Mouse (Mus musculus) forebrain, postnatal 0 days (tissue): ENCODE results near the gene Ccdc28a. TPM values are rescaled to one million over a fixed set of nuclear protein-coding genes. Genes with fewer than 3 reads are reported as not detected.
A peak's percentile ranks its signal among the peaks of the same experiment; 100 is the strongest.

Experiments used
- ATAC-seq: fragments of 200-750 bp; cut with Nextera tagmentation; 2 replicates; pipeline ENCODE4 v1.8.0; 2017; ENCODE audit warnings: mild to moderate bottlenecking, moderate library complexity
- DNase-seq: peaks from one replicate; pipeline ENCODE4 v3.0.0-alpha.2; 2015
- H3K27ac ChIP-seq: fragments of 300-500 bp; sonication (generic); 2 replicates; pipeline ENCODE4 v1.5.1; 2014; ENCODE audit warnings: low read depth, mild to moderate bottlenecking, antibody characterized with exemption, low read length, moderate library complexity, mixed read lengths
- H3K27me3 ChIP-seq: fragments of 300-500 bp; sonication (generic); 2 replicates; pipeline ENCODE4 v1.6.1; 2014; ENCODE audit warnings: mild to moderate bottlenecking, low read length, mixed read lengths; ENCODE audit not compliant: insufficient read depth
- H3K36me3 ChIP-seq: fragments of 300-500 bp; sonication (generic); 2 replicates; pipeline ENCODE4 v1.6.1; 2014; ENCODE audit warnings: mild to moderate bottlenecking, moderate library complexity; ENCODE audit not compliant: insufficient read depth
- H3K4me1 ChIP-seq: fragments of 300-500 bp; sonication (generic); 2 replicates; pipeline ENCODE4 v1.6.1; 2014; ENCODE audit warnings: antibody characterized with exemption; ENCODE audit not compliant: insufficient read depth
- H3K4me2 ChIP-seq: fragments of 300-500 bp; sonication (generic); 2 replicates; pipeline ENCODE4 v1.6.1; 2014; ENCODE audit warnings: low read depth, mild to moderate bottlenecking, moderate library complexity
- H3K4me3 ChIP-seq: fragments of 300-500 bp; sonication (generic); 2 replicates; pipeline ENCODE4 v1.5.1; 2014; ENCODE audit warnings: low read depth, low read length, mixed read lengths
- H3K9ac ChIP-seq: fragments of 300-500 bp; sonication (generic); 2 replicates; pipeline ENCODE4 v1.6.1; 2014; ENCODE audit warnings: mild to moderate bottlenecking
- H3K9me3 ChIP-seq: fragments of 300-500 bp; sonication (generic); 2 replicates; pipeline ENCODE4 v1.6.1; 2016; ENCODE audit warnings: low read length
- CTCF ChIP-seq: sonication (generic); IDR thresholded peaks from 2 replicates; pipeline ENCODE4 v1.5.1; 2016; ENCODE audit warnings: antibody characterized with exemption, control low read depth, low read depth
- WGBS: fragments of 180-500 bp; shearing (Covaris S2); extraction: QIAGEN DNeasy Blood & Tissue Kit; methylation state at CpG from one replicate; pipeline ENCODE4 v1.1.7; 2014; 5-methylcytosine and 5-hydroxymethylcytosine counted together
- polyA plus RNA-seq: library from polyadenylated mRNA; unstranded; fragments of >200 nt; fragmentation: Nextera tagmentation; extraction: Ambion mirVana; gene quantifications from 2 replicates; pipeline ENCODE4 v1.2.1, GENCODE M21; 2015
- total RNA-seq: library from RNA; depleted of rRNA; stranded (reverse); fragments of >200 nt; gene quantifications from 2 replicates; pipeline ENCODE4 v1.2.3, GENCODE M21; 2014

Gene Ccdc28a
- total and polyA plus RNA-seq, 2 experiments from 2014 or later, result 5.1 to 7.0 TPM

- H3K4me1 ChIP-seq, result peaks cover 3% of the 10 kb centered on the region
- H3K27me3 ChIP-seq, result no peaks in the 10 kb centered on the region
- DNase-seq (no peak), ATAC-seq (no peak)
- H3K9ac ChIP-seq, result no peak overlapping the region
- 77% methylated on average over 5 of the region's 5 CpGs for WGBS
- no peaks in the 10 kb centered on the region for H3K36me3 ChIP-seq
- no peak overlapping the region for H3K4me2 ChIP-seq
- no peaks in the 10 kb centered on the region for H3K9me3 ChIP-seq
- no peak overlapping the region for H3K27ac ChIP-seq
- H3K4me3 ChIP-seq, result no peak overlapping the region
- TF ChIP-seq CTCF, result peak; percentile 50
Measured at GRCm38 (mm10) chr10:18236328-18236927, 1.6 kb upstream of the Ccdc28a start.

DNA sequence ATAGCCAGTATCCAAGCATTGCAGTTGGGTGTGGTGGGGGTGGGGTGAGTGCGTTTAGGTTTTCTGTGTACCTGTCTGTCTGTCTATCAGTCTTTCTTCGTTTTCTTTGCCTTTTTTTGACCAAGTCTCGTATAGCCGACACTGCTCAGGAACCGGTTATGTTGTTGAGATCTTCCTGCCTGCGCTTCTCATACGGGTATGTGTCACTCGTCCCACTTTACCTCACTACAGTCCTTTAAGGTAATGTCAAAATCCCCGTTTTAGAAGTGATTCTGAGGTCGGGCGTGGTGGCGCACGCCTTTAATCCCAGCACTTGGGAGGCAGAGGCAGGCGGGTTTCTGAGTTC lies 577 bp upstream of the Ccdc28a start:
- peak overlapping the region; percentile 87; the same call in 1 of the 2 replicates for H3K27ac ChIP-seq
- H3K9me3 ChIP-seq, result no peaks in the 10 kb centered on the region
- peak overlapping the region; percentile 65 for H3K4me2 ChIP-seq
- ATAC-seq (peak; percentile 45), DNase-seq (no peak)
- WGBS, result 10% methylated on average over 14 of the region's 14 CpGs
- peaks cover 3% of the 10 kb centered on the region for H3K4me1 ChIP-seq
- no peak for TF ChIP-seq CTCF
- no peaks in the 10 kb centered on the region for H3K27me3 ChIP-seq
- H3K36me3 ChIP-seq, result no peaks in the 10 kb centered on the region
- H3K9ac ChIP-seq, result peak overlapping the region; percentile 71
- peak overlapping the region; percentile 91 for H3K4me3 ChIP-seq

DNA sequence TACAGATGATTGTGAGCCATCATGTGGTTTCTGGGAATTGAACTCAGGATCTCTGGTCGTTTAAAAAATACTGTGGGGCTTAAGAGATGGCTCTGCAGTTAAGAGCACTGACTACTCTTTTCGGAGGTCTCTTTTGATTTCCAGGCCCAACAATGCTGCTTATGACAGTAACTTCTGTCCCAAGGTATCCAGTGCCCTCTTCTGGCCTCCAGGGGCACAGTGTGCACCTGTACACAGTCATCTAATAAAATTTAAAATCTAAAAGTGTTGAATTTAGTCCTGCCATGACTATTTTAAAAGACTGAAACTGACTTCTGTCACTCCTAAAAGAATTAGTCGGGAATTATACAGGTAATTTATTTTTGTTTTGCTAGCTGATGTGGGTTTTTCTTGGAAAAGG lies 907 bp downstream of the Ccdc28a start:
- H3K4me2 ChIP-seq, result peak overlapping the region; percentile 65; the same call in 1 of the 2 replicates
- no peak overlapping the region for H3K9ac ChIP-seq
- peaks cover 3% of the 10 kb centered on the region for H3K4me1 ChIP-seq
- H3K27me3 ChIP-seq, result no peaks in the 10 kb centered on the region
- H3K4me3 ChIP-seq, result peak overlapping the region; percentile 91
- H3K9me3 ChIP-seq, result no peaks in the 10 kb centered on the region
- H3K27ac ChIP-seq, result no peak overlapping the region
- ATAC-seq (no peak), DNase-seq (no peak)
- WGBS, result 56% methylated on average over 3 of the region's 3 CpGs
- no peaks in the 10 kb centered on the region for H3K36me3 ChIP-seq
- peak; percentile 45 for TF ChIP-seq CTCF

DNA sequence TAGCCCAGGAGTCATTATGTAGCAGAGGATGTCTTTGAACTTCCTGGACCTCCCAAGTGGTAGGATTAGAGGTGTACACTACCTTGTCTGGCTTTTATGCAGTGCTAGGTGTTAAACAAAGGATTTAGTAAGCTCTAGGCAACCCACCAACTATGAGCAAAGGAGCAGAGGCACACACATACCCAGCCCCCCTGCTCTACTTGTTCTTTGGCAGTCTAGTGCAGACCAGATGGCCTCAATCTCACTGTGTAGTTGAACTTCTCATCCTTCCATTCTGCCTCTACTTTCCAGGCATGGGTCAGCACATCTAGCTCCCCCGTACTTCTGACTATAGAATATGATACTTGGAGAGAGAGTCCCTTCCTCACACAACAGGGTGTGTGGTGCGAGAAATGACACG lies 10.4 kb downstream of the Ccdc28a start:
- no peak for DNase-seq
- no peaks in the 10 kb centered on the region for H3K36me3 ChIP-seq
- no peaks in the 10 kb centered on the region for H3K27me3 ChIP-seq
- WGBS, result 89% methylated on average over 3 of the region's 3 CpGs
- ATAC-seq, result peak; percentile 61
- no peak overlapping the region for H3K27ac ChIP-seq
- no peak overlapping the region for H3K4me3 ChIP-seq
- no peak for TF ChIP-seq CTCF
- H3K4me1 ChIP-seq, result no peaks in the 10 kb centered on the region
- H3K9me3 ChIP-seq, result no peaks in the 10 kb centered on the region
- H3K9ac ChIP-seq, result no peak overlapping the region
- H3K4me2 ChIP-seq, result no peak overlapping the region

GRCm38 (mm10) chr10:18219351-18219750 lies 15.4 kb downstream of the Ccdc28a start:
- TF ChIP-seq CTCF, result no peak
- Histone ChIP-seq H3K27ac (no peak overlapping the region), H3K4me2 (no peak overlapping the region), H3K27me3 (no peaks in the 10 kb centered on the region), H3K36me3 (no peaks in the 10 kb centered on the region), H3K4me3 (no peak overlapping the region), H3K4me1 (no peaks in the 10 kb centered on the region), H3K9ac (no peak overlapping the region), H3K9me3 (no peaks in the 10 kb centered on the region)
- ATAC-seq (no peak), DNase-seq (no peak)
- WGBS, result 79% methylated on average over 10 of the region's 10 CpGs

- H3K4me1 ChIP-seq, result no peaks in the 10 kb centered on the region
- no peak overlapping the region for H3K9ac ChIP-seq
- WGBS, result 84% methylated on average over 5 of the region's 5 CpGs
- H3K4me2 ChIP-seq, result no peak overlapping the region
- ATAC-seq, result no peak
- H3K36me3 ChIP-seq, result no peaks in the 10 kb centered on the region
- no peak overlapping the region for H3K27ac ChIP-seq
- H3K27me3 ChIP-seq, result no peaks in the 10 kb centered on the region
- no peak for DNase-seq
- H3K4me3 ChIP-seq, result no peak overlapping the region
- H3K9me3 ChIP-seq, result no peaks in the 10 kb centered on the region
- no peak for TF ChIP-seq CTCF
Measured at GRCm38 (mm10) chr10:18214124-18214523, 20.7 kb downstream of the Ccdc28a start.

DNA sequence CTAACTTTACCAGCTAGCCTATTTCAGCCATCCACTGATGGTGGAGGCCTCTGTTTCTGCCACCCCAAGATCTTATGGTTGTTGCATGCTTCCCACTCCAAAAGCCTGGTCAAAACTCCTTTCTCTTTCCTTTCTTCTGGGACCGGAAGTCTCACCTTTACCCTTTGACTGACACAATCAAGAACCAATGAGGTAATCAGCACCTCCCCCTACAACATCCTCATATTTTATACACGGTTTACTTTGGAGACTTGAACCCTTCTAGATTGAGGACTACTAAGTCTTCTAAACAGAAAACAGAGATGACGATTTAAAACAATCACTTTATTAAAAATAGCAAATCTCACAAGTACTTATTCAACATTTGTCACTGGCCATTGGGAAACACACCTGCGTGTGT lies 21.4 kb downstream of the Ccdc28a start:
- no peak for ATAC-seq
- TF ChIP-seq CTCF, result no peak

More for the DNA sequence above, 21.4 kb downstream of the Ccdc28a start:
- 79% methylated on average over 4 of the region's 4 CpGs for WGBS
- H3K36me3 ChIP-seq, result no peaks in the 10 kb centered on the region
- no peaks in the 10 kb centered on the region for H3K27me3 ChIP-seq
- H3K4me3 ChIP-seq, result no peak overlapping the region
- no peak for DNase-seq
- H3K9me3 ChIP-seq, result no peaks in the 10 kb centered on the region
- no peak overlapping the region for H3K4me2 ChIP-seq
- no peak overlapping the region for H3K27ac ChIP-seq
- H3K4me1 ChIP-seq, result no peaks in the 10 kb centered on the region
- no peak overlapping the region for H3K9ac ChIP-seq
